Mouse (Mus musculus): ENCODE results near the gene Hnf4a. TPM values are rescaled to one million over a fixed set of nuclear protein-coding genes. Genes with fewer than 3 reads are reported as not detected.

Gene Hnf4a
- total and polyA plus RNA-seq, 3 experiments, result not detected

- peaks cover 89% of the 10 kb centered on the region for H3K27me3 ChIP-seq (replicated peaks)
- H3K4me3 ChIP-seq (replicated peaks in 1 of 3; ENCODE audit: low read depth in 2 of 3, low read length in 2 of 3, poor library complexity in 1 of 3), result no peak overlapping the region
- dilution Hi-C loops (cut with MboI; ENCODE audit: extremely low pct_ligation_motif_present, extremely low pct_unique_long_range_greater_than_20kb, low sequenced_read_pairs), result no loop called here
- DNase-seq (ENCODE audit: extremely low read depth), result no peak
- peaks cover 3% of the 10 kb centered on the region for H3K9me3 ChIP-seq (replicated peaks; ENCODE audit: low read length)
- H3K36me3 ChIP-seq (replicated peaks in 1 of 2; ENCODE audit: control insufficient read depth in 1 of 2, insufficient read depth in 1 of 2, low read length in 1 of 2), result no peaks in the 10 kb centered on the region
- H3K9ac ChIP-seq (ENCODE audit: insufficient read depth, low read depth), result no peak overlapping the region
- no peaks in the 10 kb centered on the region for H3K4me1 ChIP-seq (ENCODE audit: control insufficient read depth in 1 of 2, insufficient read depth in 2 of 2)
- H3K79me2 ChIP-seq (replicated peaks; ENCODE audit: control insufficient read depth, extremely low read depth, insufficient read depth, poor library complexity, severe bottlenecking), result no peaks in the 10 kb centered on the region
- H3K4me2 ChIP-seq (ENCODE audit: insufficient read depth, low read depth, poor library complexity, severe bottlenecking), result no peak overlapping the region
- TF ChIP-seq NRF1 (IDR thresholded peaks at IDR 0.05; ENCODE audit: low read depth, low read length) (no peak), GABPA (IDR thresholded peaks at IDR 0.05; ENCODE audit: insufficient replicate concordance, low read depth, low read length) (no peak), MAX (IDR thresholded peaks at IDR 0.05; ENCODE audit: low read length) (no peak), JUN (IDR thresholded peaks at IDR 0.05; ENCODE audit: insufficient read depth, low read depth, low read length) (no peak), POLR2AphosphoS2 (IDR thresholded peaks at IDR 0.05; ENCODE audit: low read depth, low read length) (no peak), RAD21 (IDR thresholded peaks at IDR 0.05; ENCODE audit: low read depth, low read length) (no peak), BHLHE40 (IDR thresholded peaks at IDR 0.05; ENCODE audit: low read depth, low read length) (no peak), MEF2A (IDR thresholded peaks at IDR 0.05; ENCODE audit: borderline replicate concordance, low read depth, low read length) (no peak), PAX5 (IDR thresholded peaks at IDR 0.05; ENCODE audit: low read length) (no peak), MAFK (IDR thresholded peaks at IDR 0.05; ENCODE audit: insufficient replicate concordance, low read length) (no peak), ZKSCAN1 (IDR thresholded peaks at IDR 0.05; ENCODE audit: borderline replicate concordance, low read depth, low read length) (no peak), UBTF (IDR thresholded peaks at IDR 0.05; ENCODE audit: low read depth, low read length) (no peak), SMC3 (IDR thresholded peaks at IDR 0.05; ENCODE audit: low read depth, low read length) (no peak), JUND (conservative IDR thresholded peaks at IDR 0.05; ENCODE audit: low read depth, low read length) (no peak), HCFC1 (IDR thresholded peaks at IDR 0.05; ENCODE audit: low read depth, low read length) (no peak), POLR2A (IDR thresholded peaks at IDR 0.05; ENCODE audit: low read depth, low read length) (no peak)
- in situ Hi-C loops (cut with MboI; ENCODE audit: low pct_ligation_motif_present, low pct_unique_long_range_greater_than_20kb, low sequenced_read_pairs), result no loop called here
- H3K27ac ChIP-seq (ENCODE audit: insufficient read depth, low read depth), result no peak overlapping the region
Observed at GRCm38 (mm10) chr2:163502219-163502618, 4.4 kb upstream of the Hnf4a start.

- Histone ChIP-seq H3K4me2 (ENCODE audit: insufficient read depth, low read depth, poor library complexity, severe bottlenecking) (no peak overlapping the region), H3K27ac (ENCODE audit: insufficient read depth, low read depth) (no peak overlapping the region), H3K9ac (ENCODE audit: insufficient read depth, low read depth) (no peak overlapping the region), H3K4me1 (ENCODE audit: control insufficient read depth in 1 of 2, insufficient read depth in 2 of 2) (no peaks in the 10 kb centered on the region), H3K9me3 (replicated peaks; ENCODE audit: low read length) (no peaks in the 10 kb centered on the region), H3K36me3 (replicated peaks in 1 of 2; ENCODE audit: control insufficient read depth in 1 of 2, insufficient read depth in 1 of 2, low read length in 1 of 2) (no peaks in the 10 kb centered on the region), H3K79me2 (replicated peaks; ENCODE audit: control insufficient read depth, extremely low read depth, insufficient read depth, poor library complexity, severe bottlenecking) (no peaks in the 10 kb centered on the region), H3K4me3 (replicated peaks in 1 of 3; ENCODE audit: low read depth in 2 of 3, low read length in 2 of 3, poor library complexity in 1 of 3) (no peak overlapping the region), H3K27me3 (replicated peaks) (peaks cover 92% of the 10 kb centered on the region)
- in situ Hi-C loops (cut with MboI; ENCODE audit: low pct_ligation_motif_present, low pct_unique_long_range_greater_than_20kb, low sequenced_read_pairs), result no loop called here
- dilution Hi-C loops (cut with MboI; ENCODE audit: extremely low pct_ligation_motif_present, extremely low pct_unique_long_range_greater_than_20kb, low sequenced_read_pairs), result no loop called here
- no peak for TF ChIP-seq CHD1 (IDR thresholded peaks at IDR 0.05; ENCODE audit: low read depth, low read length)
- TF ChIP-seq SIN3A (IDR thresholded peaks at IDR 0.05; ENCODE audit: low read length), result no peak
- TF ChIP-seq ELF1 (IDR thresholded peaks at IDR 0.05; ENCODE audit: low read depth, low read length), result no peak
- no peak for TF ChIP-seq MAX (IDR thresholded peaks at IDR 0.05; ENCODE audit: low read length)
- TF ChIP-seq PAX5 (IDR thresholded peaks at IDR 0.05; ENCODE audit: low read length), result no peak
- TF ChIP-seq CTCF (conservative IDR thresholded peaks at IDR 0.05 in 1 of 2, IDR thresholded peaks at IDR 0.05 in 1 of 2; ENCODE audit: low read depth in 2 of 2, low read length in 2 of 2), result no peak
- no peak for TF ChIP-seq POLR2A (IDR thresholded peaks at IDR 0.05; ENCODE audit: low read depth, low read length)
- no peak for TF ChIP-seq HCFC1 (IDR thresholded peaks at IDR 0.05; ENCODE audit: low read depth, low read length)
- TF ChIP-seq USF1 (IDR thresholded peaks at IDR 0.05; ENCODE audit: low read depth, low read length), result no peak
- TF ChIP-seq SMC3 (IDR thresholded peaks at IDR 0.05; ENCODE audit: low read depth, low read length), result no peak
- TF ChIP-seq NELFE (IDR thresholded peaks at IDR 0.05; ENCODE audit: low read depth, low read length), result no peak
- no peak for TF ChIP-seq BHLHE40 (IDR thresholded peaks at IDR 0.05; ENCODE audit: low read depth, low read length)
- TF ChIP-seq MEF2A (IDR thresholded peaks at IDR 0.05; ENCODE audit: borderline replicate concordance, low read depth, low read length), result no peak
- TF ChIP-seq POLR2AphosphoS2 (IDR thresholded peaks at IDR 0.05; ENCODE audit: low read depth, low read length), result no peak
- no peak for DNase-seq (ENCODE audit: extremely low read depth)
Observed at GRCm38 (mm10) chr2:163503191-163503590, 3.4 kb upstream of the Hnf4a start.
